Mouse (Mus musculus) left cerebral cortex, postnatal 10 days (tissue): Measurements from ENCODE around the gene Rnaseh2b. TPM values are rescaled to one million over a fixed set of nuclear protein-coding genes. Genes with fewer than 3 reads are reported as not detected.

Source experiments
- DNase-seq, 2 experiments: peaks; one replicate each; pipeline ENCODE4 v3.0.0; 2021 to 2022; ENCODE audit warnings: low spot score in 2 of 2, mixed read lengths in 1 of 2; ENCODE audit errors: extremely low spot score in 1 of 2
- intact Hi-C: fragments of 180-260 bp; cut with DNase I; formaldehyde crosslinking; loops from one replicate; pipeline ENCODE4 v1.15.1; 2025
- total RNA-seq, 2 experiments: library from RNA; stranded (reverse); gene quantifications; 2 replicates each; pipeline ENCODE4 v1.2.3; 2021

Gene Rnaseh2b
- total RNA-seq, 2 experiments from 2014 or later: 17.4 to 18.9 TPM

DNA sequence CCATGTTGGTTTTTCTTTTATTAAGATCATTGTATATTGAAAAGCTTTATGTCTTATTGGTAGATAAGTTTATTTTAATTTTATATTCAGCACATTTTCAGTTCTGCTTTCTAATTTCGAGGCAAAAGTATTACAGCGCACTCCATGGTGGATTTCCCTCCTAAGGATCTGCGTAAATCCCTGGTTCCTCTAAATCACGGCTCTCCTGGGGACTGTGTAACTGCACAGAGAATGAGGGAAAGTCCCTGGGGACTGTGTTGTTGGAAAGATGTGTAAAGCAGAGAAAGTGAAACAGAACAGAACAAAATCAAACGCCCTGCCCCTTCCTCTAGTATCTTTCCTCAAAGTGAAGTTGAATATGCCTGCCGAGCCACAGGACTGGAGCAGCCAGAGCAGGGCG lies 54.7 kb downstream of the Rnaseh2b start:
- intact Hi-C loops: no loop called here

DNA sequence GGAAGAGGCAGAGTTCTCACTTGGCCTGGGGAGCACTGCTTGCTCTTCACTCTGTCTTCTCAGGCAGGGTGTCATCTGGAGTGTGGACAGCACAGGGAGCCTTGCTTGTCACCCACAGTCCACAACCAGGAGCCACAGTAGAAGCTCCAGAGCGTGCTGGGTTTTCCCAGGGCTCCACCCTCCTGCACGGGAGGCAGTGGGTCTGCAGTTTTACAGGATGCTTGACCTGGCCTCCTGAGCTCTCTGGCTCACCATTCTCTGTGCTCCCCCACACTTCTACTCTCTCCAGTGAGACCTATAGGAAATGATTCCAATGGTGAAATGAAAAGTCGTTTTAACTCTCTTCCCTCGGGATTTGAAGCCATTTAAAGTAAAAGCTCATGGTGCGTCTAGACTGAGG lies 57.4 kb downstream of the Rnaseh2b start:
- intact Hi-C loops: no loop called here

More for the DNA sequence above, 54.7 kb downstream of the Rnaseh2b start:
- DNase-seq: no peak

DNA sequence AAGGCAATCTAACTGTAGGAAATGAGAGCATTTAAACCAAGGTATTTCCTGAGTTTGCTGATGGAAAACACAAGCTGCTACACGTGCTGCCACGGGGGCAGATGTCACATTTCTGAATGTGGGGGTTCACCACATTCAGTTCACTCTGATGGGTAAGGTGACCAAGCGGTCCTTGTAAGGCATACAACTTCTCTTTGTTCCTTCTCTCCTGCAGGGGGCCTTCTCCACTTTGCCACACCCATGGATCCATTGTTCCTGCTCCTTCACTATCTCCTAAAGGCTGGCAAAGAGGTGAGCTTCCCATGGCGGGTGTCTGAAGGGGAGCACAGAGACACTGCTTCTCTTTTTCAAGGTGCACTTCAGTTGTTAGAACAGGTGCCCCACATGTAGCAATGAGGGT lies 57.8 kb downstream of the Rnaseh2b start:
- intact Hi-C loops: no loop called here
- DNase-seq: no peak

More for the DNA sequence above, 57.4 kb downstream of the Rnaseh2b start:
- no peak for DNase-seq

DNA sequence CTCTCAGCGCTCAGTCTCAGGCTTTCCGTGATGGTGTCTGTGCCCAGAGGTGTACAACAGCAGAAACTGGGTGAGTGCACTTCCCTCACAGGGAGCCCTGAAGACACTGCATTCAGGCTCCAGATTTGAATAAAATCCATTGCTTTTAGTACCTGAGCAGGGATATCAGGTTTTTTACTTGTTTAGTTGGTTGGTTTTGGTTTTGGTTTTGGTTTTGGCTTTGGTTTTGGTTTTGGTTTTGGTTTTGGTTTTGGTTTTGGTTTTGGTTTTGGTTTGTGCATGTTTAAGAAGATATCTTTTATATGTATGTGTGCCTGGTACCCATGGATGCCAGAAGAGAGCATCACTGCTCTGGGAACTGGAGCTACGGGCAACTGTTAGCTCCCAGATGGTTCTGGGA lies 58.5 kb downstream of the Rnaseh2b start:
- DNase-seq: no peak
- intact Hi-C loops: no loop called here

DNA sequence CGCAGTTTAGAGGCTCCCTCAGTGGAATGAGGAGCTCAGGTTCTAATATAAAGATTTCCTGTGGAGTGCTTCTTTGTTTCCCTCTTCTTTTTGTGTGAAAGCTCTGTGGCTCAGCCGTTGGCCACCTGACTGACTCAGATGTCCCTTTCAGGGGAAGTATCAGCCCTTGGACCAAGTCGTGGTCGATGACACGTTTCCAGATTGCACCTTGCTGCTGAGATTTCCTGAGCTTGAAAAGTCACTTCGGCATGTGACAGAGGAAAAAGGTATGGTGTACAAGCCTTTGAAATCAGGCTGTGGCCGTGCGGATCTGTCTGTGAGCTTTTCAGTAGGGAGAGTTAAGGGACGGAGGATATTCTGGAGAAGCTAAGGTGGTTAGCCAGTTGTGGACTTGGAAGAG lies 61.0 kb downstream of the Rnaseh2b start:
- no peak for DNase-seq

DNA sequence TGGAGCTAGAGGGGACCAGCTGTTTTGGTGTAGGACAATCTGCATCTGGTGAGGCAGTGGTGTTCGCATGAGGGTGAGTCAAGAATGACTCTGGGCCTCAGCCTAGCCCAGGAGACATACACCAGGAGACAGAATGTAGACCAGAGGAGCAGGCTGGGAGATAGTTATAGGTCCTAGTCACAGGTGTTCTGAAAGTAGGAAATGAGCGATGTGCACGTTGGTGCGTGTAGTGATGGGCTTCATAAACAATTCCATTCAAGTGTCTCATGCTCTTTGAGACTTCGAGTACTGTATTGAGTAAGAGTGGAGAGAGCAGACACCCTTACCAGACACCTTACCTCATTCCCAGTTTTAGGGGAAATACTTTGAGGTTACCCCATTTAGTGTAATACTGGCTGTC lies 61.4 kb downstream of the Rnaseh2b start:
- DNase-seq: no peak
- intact Hi-C loops: no loop called here

More for the DNA sequence above, 61.0 kb downstream of the Rnaseh2b start:
- intact Hi-C loops: no loop called here

DNA sequence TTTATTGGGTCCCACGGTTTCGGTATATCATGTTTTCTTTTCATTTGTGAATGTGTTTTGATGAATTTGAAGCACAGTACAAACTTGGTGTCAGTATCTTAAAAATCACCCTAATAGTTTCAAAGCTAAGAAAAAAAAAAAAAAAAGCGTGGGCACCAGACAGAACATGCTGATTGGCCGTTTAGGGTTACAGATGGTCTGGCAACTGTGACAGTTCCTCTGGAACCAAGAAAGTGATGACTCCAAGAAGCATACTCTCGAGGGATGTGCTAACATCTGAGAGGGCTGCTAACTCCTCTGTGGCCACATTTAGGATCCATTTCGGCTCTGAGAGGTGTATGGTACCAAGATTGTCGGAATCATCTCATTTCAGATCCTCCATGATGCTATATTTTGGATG lies 62.8 kb downstream of the Rnaseh2b start:
- intact Hi-C loops: no loop called here
- no peak for DNase-seq

DNA sequence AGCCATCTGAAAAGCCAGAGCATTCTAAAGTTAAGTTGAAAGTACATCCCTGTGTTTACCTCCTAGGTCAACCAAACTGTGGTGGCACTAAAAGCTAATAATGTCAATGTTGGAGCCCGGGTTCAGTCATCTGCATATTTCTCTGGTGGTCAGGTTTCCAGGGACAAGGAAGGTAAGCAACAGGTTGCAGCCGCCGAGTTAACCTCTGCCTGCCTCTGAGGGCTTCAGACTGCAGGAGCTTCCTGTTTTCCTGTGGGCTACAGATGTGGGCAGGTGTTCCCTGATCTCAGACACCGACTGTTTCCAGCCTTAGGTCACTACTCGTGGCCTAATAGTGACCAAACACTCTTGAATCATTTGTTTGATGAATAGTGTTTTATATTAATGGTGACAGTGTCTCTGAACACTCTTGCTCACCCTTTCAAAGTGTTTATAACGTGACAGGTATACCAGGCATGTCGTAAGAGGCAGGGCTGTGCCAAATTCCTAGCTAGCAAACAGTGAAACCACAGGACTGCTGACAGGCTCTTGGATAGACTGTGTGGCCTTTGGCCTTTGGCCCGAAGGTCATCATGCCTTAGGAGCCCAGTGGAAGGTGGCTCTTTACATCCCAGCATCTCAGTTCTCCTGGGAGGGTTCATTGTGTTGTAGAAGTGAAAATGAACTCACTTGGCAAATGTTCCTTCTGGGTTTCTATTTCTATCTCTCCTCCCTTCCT lies 69.0 kb downstream of the Rnaseh2b start:
- intact Hi-C loops: no loop called here

DNA sequence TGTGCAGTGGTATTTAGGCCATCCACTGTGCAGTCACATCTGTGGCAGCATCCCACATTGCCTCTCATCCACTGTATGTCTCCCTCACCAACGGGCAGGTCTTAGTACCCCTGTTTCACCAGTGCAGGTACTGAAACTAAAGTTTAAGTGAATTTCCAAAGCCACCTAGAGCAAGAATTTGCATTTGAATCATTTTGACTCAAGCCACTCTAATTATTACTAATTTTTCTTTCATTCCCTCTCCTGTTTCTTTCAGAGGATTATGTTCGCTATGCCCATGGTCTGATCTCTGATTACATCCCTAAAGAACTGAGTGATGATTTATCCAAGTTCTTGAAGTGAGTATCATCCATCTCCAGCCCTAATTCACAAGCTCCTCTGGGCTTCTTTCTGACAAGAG lies 71.4 kb downstream of the Rnaseh2b start:
- intact Hi-C loops: no loop called here

More for the DNA sequence above, 69.0 kb downstream of the Rnaseh2b start:
- no peak for DNase-seq

DNA sequence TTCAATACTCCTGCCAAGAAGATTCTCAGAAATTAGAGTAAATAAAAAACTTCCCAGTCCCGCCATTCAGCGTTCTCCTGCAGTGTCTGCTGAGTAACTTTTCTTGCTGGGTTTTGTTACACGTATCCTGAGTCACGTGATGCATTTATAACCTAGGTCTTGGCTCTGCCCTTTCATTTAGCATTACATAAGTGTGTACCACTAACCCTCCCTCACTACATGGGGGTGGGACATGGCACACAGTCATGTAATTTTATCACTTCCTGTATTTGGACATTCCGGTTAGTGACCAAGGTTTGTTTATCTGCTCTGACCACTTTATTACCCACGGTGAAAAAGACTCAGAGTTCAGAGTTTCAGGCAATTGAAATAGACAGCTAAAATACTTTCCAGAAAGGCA lies 78.4 kb downstream of the Rnaseh2b start:
- intact Hi-C loops: no loop called here
- DNase-seq: no peak

More for the DNA sequence above, 71.4 kb downstream of the Rnaseh2b start:
- DNase-seq: no peak

DNA sequence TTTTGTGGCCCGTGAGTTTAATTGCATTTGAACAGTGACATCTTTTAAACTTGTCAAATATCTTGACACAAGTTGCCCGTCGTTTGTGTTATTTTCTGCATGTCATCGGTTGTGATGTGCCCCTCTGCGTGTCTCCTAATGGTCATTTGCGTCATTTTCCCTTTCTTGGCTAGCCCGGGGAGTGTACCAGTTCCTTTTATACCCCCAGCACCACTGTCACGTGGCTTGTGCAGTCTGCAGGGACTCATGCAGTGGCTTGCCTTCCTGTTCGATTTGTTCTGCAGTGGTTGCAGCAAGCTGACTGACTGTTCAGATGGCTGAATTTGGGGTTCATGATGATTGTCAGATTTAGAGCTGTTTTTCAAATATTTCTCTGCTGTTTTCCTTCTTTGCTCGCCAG lies 81.6 kb downstream of the Rnaseh2b start:
- no peak for DNase-seq
- intact Hi-C loops: no loop called here

DNA sequence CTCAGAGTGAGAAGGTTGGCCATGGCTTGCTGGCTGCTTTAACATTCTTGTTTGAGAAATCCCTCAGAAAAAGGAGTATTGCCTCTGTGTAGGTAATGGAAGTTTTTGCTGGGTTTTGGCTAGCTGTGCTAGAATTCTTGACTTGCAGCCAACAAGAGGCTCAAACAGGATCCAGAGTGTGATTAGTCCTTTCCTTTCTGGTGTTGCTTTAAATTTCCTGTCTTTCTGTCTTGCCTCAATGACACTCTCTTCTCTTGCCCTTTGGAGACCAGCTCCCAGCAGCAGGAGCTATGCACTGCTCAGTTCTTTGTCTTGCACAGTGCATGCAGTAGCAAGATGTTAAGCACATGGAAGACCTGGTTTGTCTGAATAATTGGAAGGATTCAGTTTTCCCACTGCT lies 83.3 kb downstream of the Rnaseh2b start:
- intact Hi-C loops: no loop called here
- DNase-seq: no peak

DNA sequence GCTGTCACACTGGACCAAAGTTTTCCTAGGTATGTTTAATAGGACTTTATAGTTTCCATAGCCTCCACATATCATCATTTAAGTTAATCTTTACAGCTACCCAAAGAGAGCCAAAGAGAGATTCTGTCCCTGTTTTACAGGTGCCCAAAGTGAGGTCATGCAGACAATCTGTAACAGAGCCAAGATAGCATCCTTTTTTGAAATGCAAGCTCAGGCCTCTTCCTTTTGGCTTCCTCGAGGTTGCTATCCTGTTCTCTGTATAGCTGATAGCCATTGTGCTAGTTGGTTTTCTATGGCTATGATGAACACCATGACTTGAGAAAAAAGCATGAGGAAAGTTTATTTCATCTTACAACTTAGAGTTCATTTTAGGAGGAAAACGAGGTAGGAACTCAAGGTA lies 83.7 kb downstream of the Rnaseh2b start:
- intact Hi-C loops: no loop called here
- DNase-seq: no peak

DNA sequence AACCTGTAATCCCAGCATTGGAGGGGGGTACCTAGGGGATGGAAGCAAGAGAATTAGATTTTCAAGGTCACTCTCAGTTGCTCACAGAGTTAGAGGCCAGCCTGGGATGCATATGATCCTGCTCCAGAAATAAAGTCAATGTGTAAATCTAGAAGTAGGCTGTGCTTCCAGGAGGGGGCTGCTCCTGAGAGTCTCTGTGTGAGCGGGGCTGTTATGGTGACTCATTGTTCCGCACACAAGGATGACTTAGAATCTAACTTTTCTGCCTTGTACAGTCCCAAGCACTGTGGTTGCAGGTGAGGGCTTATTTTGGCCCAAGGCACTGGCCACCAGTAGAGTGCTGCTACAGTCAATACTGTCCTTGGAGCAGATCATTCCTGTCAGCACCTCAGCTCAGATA lies 87.0 kb downstream of the Rnaseh2b start:
- intact Hi-C loops: no loop called here
- DNase-seq: no peak

DNA sequence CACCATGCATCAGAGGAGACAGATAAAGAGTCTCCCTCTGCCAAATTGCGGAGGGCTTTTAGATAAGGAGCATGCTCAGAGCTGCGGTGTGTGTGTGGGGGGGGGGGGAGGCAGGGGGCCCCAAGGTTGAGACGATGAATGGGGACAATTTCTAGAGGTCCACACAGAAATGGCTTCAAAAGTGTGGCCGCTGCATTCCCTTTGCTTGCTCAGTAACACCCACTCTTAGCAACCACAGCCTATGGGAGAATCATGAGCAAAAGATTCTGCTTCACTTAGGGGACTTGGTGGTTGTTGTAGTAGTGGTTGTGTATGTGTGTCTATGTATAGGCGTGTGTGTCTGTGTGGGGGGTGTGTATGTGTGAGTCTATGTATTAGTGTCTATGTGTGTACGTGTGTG lies 88.2 kb downstream of the Rnaseh2b start:
- intact Hi-C loops: no loop called here
- DNase-seq: no peak

DNA sequence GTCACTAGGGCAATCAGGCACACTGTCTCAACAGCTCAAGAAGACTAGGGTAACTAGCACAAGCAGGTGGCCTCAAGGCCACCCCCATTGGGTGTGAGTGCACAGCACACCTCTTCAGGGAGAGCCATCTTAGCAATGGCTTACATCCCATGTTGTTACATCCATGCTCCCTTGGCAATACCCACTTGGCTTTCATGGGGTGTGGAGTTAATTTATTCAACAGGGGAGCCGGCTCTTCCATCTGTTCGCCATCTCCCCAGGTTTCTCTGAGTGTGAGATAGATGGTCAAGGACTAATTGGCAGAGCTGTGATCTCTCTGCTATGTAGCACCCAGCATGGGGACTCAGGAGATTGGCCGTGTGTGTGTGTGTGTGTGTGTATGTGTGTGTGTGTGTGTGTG lies 90.7 kb downstream of the Rnaseh2b start:
- intact Hi-C loops: no loop called here
- DNase-seq: no peak

DNA sequence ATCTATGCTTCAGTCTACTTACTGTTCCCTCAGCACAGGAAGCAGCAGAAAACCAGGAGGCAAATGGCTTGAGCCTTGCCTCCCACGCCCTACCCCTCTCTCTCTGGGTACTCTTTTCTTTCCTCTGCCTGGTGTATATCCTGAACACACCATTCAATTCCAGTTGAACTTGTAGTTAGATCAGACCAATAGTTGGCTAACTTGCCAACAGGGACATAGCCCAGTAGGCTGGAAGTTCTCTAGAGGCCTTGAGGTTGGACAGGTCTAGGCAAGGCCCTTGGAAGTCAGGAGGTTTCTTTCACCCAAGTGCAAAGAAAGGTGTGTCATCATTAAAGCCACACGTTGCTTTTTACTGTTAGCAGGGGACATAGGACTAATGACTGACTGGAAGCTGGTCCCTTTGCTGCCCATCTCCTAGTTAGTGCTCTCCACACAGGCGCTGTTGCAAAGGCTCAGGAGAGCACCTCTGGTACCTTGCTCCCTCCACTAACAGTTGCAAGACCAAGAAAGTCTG lies 91.5 kb downstream of the Rnaseh2b start:
- intact Hi-C loops: no loop called here
- DNase-seq: no peak

DNA sequence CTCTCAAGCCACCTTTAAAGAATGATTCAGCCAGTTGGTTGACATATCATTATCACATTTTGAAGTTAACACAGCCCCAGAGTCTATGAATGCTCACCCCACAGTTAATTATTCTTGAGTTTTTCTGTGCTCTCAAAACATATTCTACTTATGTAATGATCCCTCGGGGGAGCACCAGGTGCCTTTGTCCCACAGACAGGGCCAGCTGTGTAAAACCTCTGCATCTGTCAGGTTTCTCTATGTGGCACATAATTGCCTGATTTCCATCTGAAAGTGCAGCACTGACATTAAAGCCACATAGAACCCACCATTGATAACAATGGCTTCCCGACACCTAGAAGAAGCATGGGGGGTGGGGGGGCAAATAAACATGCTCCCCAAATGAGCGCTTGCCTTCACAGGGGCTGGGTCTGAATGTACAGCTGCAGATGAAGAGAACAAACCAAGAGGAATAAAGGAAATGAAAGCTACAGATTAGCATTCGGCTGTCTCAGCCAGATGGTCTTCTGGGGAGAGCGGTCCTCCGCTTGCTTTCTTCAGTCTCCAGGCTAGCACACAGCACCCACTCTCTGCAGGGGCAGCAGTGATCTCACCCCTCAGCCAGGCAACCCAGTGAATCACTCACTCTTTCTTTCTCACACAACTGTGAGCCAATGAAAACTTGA lies 96.8 kb downstream of the Rnaseh2b start:
- intact Hi-C loops: no loop called here
- peak; percentile 36 to 48 for DNase-seq

DNA sequence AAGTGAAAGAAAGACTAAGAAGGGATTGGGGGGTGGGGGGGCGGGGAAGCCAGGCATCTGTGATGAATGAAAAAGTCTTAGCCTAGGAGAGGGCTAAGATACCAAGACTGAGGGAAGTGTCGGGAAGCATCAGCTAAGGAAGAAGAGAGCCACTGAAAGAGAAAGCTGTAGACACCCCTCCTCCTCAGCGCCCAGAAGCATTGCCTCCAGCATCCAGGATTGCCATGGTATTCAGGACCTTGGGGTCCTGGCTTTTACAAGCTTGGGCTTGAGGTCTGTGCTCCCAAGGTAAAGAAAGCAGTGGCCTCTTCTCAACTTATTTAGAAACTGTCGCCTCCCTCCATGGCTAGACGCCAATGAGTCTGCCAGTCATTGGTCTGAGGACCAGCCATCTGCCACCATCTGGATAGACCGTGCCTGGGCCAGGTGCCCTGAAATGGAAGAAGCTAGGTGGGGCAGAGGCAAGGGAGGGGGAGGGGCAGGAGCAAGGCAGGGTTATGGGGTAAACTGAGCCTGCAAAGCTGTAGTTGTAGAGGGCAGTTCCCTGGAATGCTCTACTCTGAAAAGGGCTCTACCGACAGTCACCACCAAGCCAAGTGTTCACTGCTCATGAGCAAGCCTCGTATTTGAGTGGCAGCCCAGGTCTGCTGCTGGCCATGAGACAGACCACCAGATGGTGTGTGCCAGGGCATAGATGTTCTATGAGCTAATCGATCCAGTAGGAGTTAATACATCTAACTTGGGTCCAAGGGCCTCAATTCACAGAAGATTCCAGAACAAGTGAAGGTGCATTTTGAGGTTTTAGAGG lies 97.5 kb downstream of the Rnaseh2b start:
- intact Hi-C loops: no loop called here
- DNase-seq: peak in 1 of 2 experiments; percentile 57

DNA sequence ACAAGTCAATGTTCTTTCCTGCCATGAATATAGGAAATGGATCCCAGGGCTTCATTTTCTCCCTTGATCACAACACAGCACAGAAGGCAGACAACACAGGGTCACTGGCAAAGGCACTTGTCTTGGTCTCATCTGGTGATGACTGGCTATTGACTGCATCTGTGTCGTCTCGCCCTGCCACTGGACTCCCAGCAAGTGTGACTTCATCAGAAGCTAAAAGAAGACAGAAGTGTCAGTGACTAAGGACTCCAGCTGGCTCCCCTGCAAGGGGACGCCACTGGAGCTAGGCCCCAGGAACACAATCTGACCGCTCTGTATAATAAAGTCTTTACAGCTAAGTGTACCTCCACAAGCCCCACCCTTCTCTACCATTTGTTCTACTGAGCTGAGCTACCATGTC lies 100.4 kb downstream of the Rnaseh2b start:
- no peak for DNase-seq
- intact Hi-C loops: no loop called here
